In the genomic region with DNA sequence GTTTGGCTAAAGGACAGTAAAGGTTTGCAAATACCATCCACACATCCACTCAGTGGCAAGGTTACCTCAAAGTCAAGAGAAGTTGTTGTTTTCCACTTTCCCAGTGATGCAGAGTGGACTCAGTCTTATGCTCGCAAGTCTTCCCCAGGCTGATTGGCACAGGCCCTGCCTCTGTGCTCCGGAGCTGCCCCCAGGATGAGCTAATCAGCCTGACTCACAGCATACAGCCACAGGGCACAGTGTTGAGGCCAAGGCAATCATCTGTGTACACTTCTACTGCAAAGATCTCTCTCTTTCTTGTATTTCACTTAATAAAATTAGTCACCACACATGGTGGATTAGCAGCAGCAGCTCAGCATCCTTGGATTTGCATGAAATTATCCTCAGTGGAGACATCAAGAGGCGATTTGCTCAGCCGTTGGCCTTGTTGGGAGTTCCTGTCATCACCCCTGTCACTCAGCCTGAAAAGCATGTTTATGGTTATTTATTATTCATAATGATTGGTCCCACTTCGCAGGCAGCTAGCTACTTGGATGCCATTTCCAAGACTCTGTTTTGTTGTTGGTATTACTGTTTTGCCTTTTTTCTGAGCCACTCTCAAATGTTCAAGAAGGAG, we compare ENCODE assay signal across 13 mouse cellular contexts.
DNase-seq lines count a peak whose midpoint lies in the region; ATAC-seq and TF ChIP-seq lines count a peak whose summit lies in the region.
"Had no signal": no experiment of that assay in that cellular context is flagged by ENCODE, and none has a peak within 500 bp of the region (broad histone marks: within the 10 kb centered on the region; RNA-seq: fewer than 3 reads in every experiment).

No protein-coding gene starts in this region.

- ATAC-seq in forebrain, embryonic 11.5 days (replicated peaks; ENCODE audit: low FRiP score): 0 out of 2 replicates have a peak, but pooled peaks have one; percentile 44
- peak; percentile 81 for ATAC-seq in forebrain, embryonic 15.5 days (replicated peaks)
- ATAC-seq in midbrain, embryonic 15.5 days (replicated peaks): peak; percentile 97
- no peak for ATAC-seq in liver, embryonic 12.5 days
- ATAC-seq in intestine, embryonic 16.5 days: no peak
- ATAC-seq: intestine, postnatal 0 days had no signal

- H3K27me3 ChIP-seq in forebrain, embryonic 11.5 days (ENCODE audit: control insufficient read depth, insufficient read depth, low read length): no peaks in the 10 kb centered on the region
- no peaks in the 10 kb centered on the region for H3K27me3 ChIP-seq in forebrain, embryonic 10.5 days (ENCODE audit: poor library complexity, severe bottlenecking)
- no peaks in the 10 kb centered on the region for H3K27me3 ChIP-seq in forebrain, embryonic 15.5 days
- H3K27me3 ChIP-seq in midbrain, embryonic 15.5 days (replicated peaks): no peaks in the 10 kb centered on the region
- H3K27me3 ChIP-seq in liver, embryonic 12.5 days (replicated peaks): no peaks in the 10 kb centered on the region
- H3K27me3 ChIP-seq in intestine, embryonic 16.5 days (replicated peaks; ENCODE audit: control insufficient read depth, insufficient read depth, low read length): no peaks in the 10 kb centered on the region
- no peaks in the 10 kb centered on the region for H3K27me3 ChIP-seq in heart, adult 2 months (ENCODE audit: control insufficient read depth, insufficient read depth, low read length)

- intact Hi-C loops in heart, adult 2 months (cut with DNase I): no loop called here

- H3K9me3 ChIP-seq in forebrain, embryonic 11.5 days (ENCODE audit: control insufficient read depth, low read length): no peaks in the 10 kb centered on the region
- no peaks in the 10 kb centered on the region for H3K9me3 ChIP-seq in forebrain, embryonic 10.5 days
- H3K9me3 ChIP-seq in forebrain, embryonic 15.5 days: no peaks in the 10 kb centered on the region
- H3K9me3 ChIP-seq in midbrain, embryonic 15.5 days: no peaks in the 10 kb centered on the region
- no peaks in the 10 kb centered on the region for H3K9me3 ChIP-seq in liver, embryonic 12.5 days (replicated peaks)
- H3K9me3 ChIP-seq in intestine, embryonic 16.5 days (ENCODE audit: control insufficient read depth, low read length): no peaks in the 10 kb centered on the region
- H3K9me3 ChIP-seq: G1E had no signal

- no peaks in the 10 kb centered on the region for H3K36me3 ChIP-seq in forebrain, embryonic 11.5 days (ENCODE audit: control insufficient read depth, insufficient read depth, low read length)
- no peaks in the 10 kb centered on the region for H3K36me3 ChIP-seq in forebrain, embryonic 10.5 days (replicated peaks)
- H3K36me3 ChIP-seq in forebrain, embryonic 15.5 days: no peaks in the 10 kb centered on the region
- no peaks in the 10 kb centered on the region for H3K36me3 ChIP-seq in midbrain, embryonic 15.5 days (replicated peaks)
- H3K36me3 ChIP-seq in liver, embryonic 12.5 days: no peaks in the 10 kb centered on the region
- no peaks in the 10 kb centered on the region for H3K36me3 ChIP-seq in intestine, embryonic 16.5 days (ENCODE audit: control insufficient read depth, insufficient read depth, low read length)
- H3K36me3 ChIP-seq in heart, adult 2 months (ENCODE audit: control insufficient read depth, insufficient read depth, low read length): no peaks in the 10 kb centered on the region
- H3K36me3 ChIP-seq: G1E had no signal

- no peak for TF ChIP-seq CTCF in heart, adult 2 months (IDR thresholded peaks at IDR 0.05)

- no peak for DNase-seq in forebrain, embryonic 11.5 days (ENCODE audit: low spot score)
- DNase-seq in forebrain, embryonic 10.5 days (ENCODE audit: extremely low spot score, low spot score): no peak
- peak; percentile 66 for DNase-seq in adrenal gland, adult 2 months
- no peak for DNase-seq in heart, adult 2 months
- DNase-seq: cerebellum, adult 11 months; lung, embryonic 14.5 days; right cerebral cortex, postnatal 25 days had no signal

- no peak overlapping the region for H3K9ac ChIP-seq in forebrain, embryonic 11.5 days (ENCODE audit: low read length)
- no peak overlapping the region for H3K9ac ChIP-seq in forebrain, embryonic 15.5 days (replicated peaks)
- H3K9ac ChIP-seq in midbrain, embryonic 15.5 days: no peak overlapping the region
- H3K9ac ChIP-seq in liver, embryonic 12.5 days: no peak overlapping the region
- H3K9ac ChIP-seq in intestine, embryonic 16.5 days (ENCODE audit: low read depth, low read length): no peak overlapping the region
- H3K9ac ChIP-seq in heart, adult 2 months (ENCODE audit: low read depth, low read length): no peak overlapping the region
- H3K9ac ChIP-seq: lung, embryonic 14.5 days had no signal

- WGBS in forebrain, embryonic 11.5 days: 68% methylated on average over 5 of the region's 5 CpGs
- 73% methylated on average over 5 of the region's 5 CpGs for WGBS in forebrain, embryonic 10.5 days
- 38% methylated on average over 5 of the region's 5 CpGs for WGBS in forebrain, embryonic 15.5 days
- WGBS in midbrain, embryonic 15.5 days: 21% methylated on average over 5 of the region's 5 CpGs
- WGBS in liver, embryonic 12.5 days (ENCODE audit: insufficient replicate concordance): 60% methylated on average over 5 of the region's 5 CpGs
- 57% methylated on average over 5 of the region's 5 CpGs for WGBS in intestine, embryonic 16.5 days
- WGBS in heart, adult 2 months: 58% methylated on average over 5 of the region's 5 CpGs

- TF ChIP-seq POLR2A in heart, adult 2 months (IDR thresholded peaks at IDR 0.05; ENCODE audit: insufficient read depth, low read depth, low read length): no peak

- H3K4me2 ChIP-seq in forebrain, embryonic 11.5 days (ENCODE audit: low read depth, low read length, severe bottlenecking): no peak overlapping the region
- no peak overlapping the region for H3K4me2 ChIP-seq in forebrain, embryonic 15.5 days (replicated peaks)
- H3K4me2 ChIP-seq in midbrain, embryonic 15.5 days: no peak overlapping the region
- no peak overlapping the region for H3K4me2 ChIP-seq in liver, embryonic 12.5 days
- H3K4me2 ChIP-seq in intestine, embryonic 16.5 days (ENCODE audit: low read depth, low read length): no peak overlapping the region
- H3K4me2 ChIP-seq: lung, embryonic 14.5 days had no signal

- H3K27ac ChIP-seq in forebrain, embryonic 11.5 days (ENCODE audit: low read depth, low read length): no peak overlapping the region
- no peak overlapping the region for H3K27ac ChIP-seq in forebrain, embryonic 10.5 days
- H3K27ac ChIP-seq in forebrain, embryonic 15.5 days (replicated peaks): no peak overlapping the region
- H3K27ac ChIP-seq in midbrain, embryonic 15.5 days: peak overlapping the region; percentile 17; the same call in 1 of the 2 replicates
- no peak overlapping the region for H3K27ac ChIP-seq in liver, embryonic 12.5 days
- no peak overlapping the region for H3K27ac ChIP-seq in intestine, embryonic 16.5 days (ENCODE audit: low read length)
- no peak overlapping the region for H3K27ac ChIP-seq in heart, adult 2 months

- H3K4me3 ChIP-seq in forebrain, embryonic 11.5 days (ENCODE audit: low read depth, low read length): no peak overlapping the region
- no peak overlapping the region for H3K4me3 ChIP-seq in forebrain, embryonic 10.5 days
- H3K4me3 ChIP-seq in forebrain, embryonic 15.5 days: no peak overlapping the region
- H3K4me3 ChIP-seq in midbrain, embryonic 15.5 days: no peak overlapping the region
- no peak overlapping the region for H3K4me3 ChIP-seq in liver, embryonic 12.5 days
- H3K4me3 ChIP-seq in intestine, embryonic 16.5 days (ENCODE audit: low read length): no peak overlapping the region
- H3K4me3 ChIP-seq in heart, adult 2 months: no peak overlapping the region

- H3K79me2 ChIP-seq in heart, adult 2 months (replicated peaks; ENCODE audit: control insufficient read depth, insufficient read depth, low read length): no peaks in the 10 kb centered on the region

- no peaks in the 10 kb centered on the region for H3K4me1 ChIP-seq in forebrain, embryonic 11.5 days (replicated peaks; ENCODE audit: control insufficient read depth, insufficient read depth, low read length)
- H3K4me1 ChIP-seq in forebrain, embryonic 10.5 days: no peaks in the 10 kb centered on the region
- H3K4me1 ChIP-seq in forebrain, embryonic 15.5 days: 0 out of 2 replicates have a peak, but pooled peaks cover 3% of the 10 kb centered on the region
- H3K4me1 ChIP-seq in midbrain, embryonic 15.5 days: no peaks in the 10 kb centered on the region; the same call in 1 of the 2 replicates
- no peaks in the 10 kb centered on the region for H3K4me1 ChIP-seq in liver, embryonic 12.5 days
- H3K4me1 ChIP-seq in intestine, embryonic 16.5 days (ENCODE audit: control insufficient read depth, insufficient read depth, low read length): no peaks in the 10 kb centered on the region
- H3K4me1 ChIP-seq in heart, adult 2 months (ENCODE audit: control insufficient read depth, insufficient read depth, low read length): no peaks in the 10 kb centered on the region

- no peak for TF ChIP-seq EP300 in heart, adult 2 months (IDR thresholded peaks at IDR 0.05; ENCODE audit: insufficient read depth, low read depth, low read length)

Comparison
In these comparisons a context has a peak if more than half of its experiments do, and no peak if none do; other contexts are left out.
1. ATAC-seq: peak in forebrain, embryonic 11.5 days (single experiment), forebrain, embryonic 15.5 days (single experiment) and midbrain, embryonic 15.5 days (single experiment); none in liver, embryonic 12.5 days (single experiment) and intestine, embryonic 16.5 days (single experiment).